Mouse (Mus musculus) forelimb bud, embryonic 11.5 days (tissue): Measurements from ENCODE around the gene Tmem184b.

Experiments used
- DNase-seq: peaks from one replicate; pipeline ENCODE4 v3.0.0-alpha.2; 2012; ENCODE audit warnings: low read depth, low spot score

The Tmem184b gene

GRCm38 (mm10) chr15:79368313-79368811, 35.0 kb downstream of the Tmem184b start:
- DNase-seq: no peak

- DNase-seq: no peak
Measured at GRCm38 (mm10) chr15:79366402-79366801, 37.0 kb downstream of the Tmem184b start.

- DNase-seq: no peak
Measured at GRCm38 (mm10) chr15:79365068-79365467, 38.3 kb downstream of the Tmem184b start.

- no peak for DNase-seq
Measured at GRCm38 (mm10) chr15:79364120-79364519, 39.2 kb downstream of the Tmem184b start.

- DNase-seq: no peak
Measured at GRCm38 (mm10) chr15:79361023-79361422, 42.3 kb downstream of the Tmem184b start.

- DNase-seq: no peak
Measured at GRCm38 (mm10) chr15:79360371-79360770, 43.0 kb downstream of the Tmem184b start.

GRCm38 (mm10) chr15:79359954-79360353, 43.4 kb downstream of the Tmem184b start:
- DNase-seq: no peak

- no peak for DNase-seq
Measured at GRCm38 (mm10) chr15:79357974-79358690, 45.2 kb downstream of the Tmem184b start.

GRCm38 (mm10) chr15:79357036-79357911, 46.1 kb downstream of the Tmem184b start:
- peak; percentile 69 for DNase-seq

GRCm38 (mm10) chr15:79356481-79356880, 46.9 kb downstream of the Tmem184b start:
- DNase-seq: no peak

GRCm38 (mm10) chr15:79354619-79355018, 48.8 kb downstream of the Tmem184b start:
- DNase-seq: no peak

- DNase-seq: no peak
Measured at GRCm38 (mm10) chr15:79353690-79354305, 49.6 kb downstream of the Tmem184b start.

- DNase-seq: no peak
Measured at GRCm38 (mm10) chr15:79352479-79352878, 50.9 kb downstream of the Tmem184b start.

- DNase-seq: no peak
Measured at GRCm38 (mm10) chr15:79351331-79351767, 52.0 kb downstream of the Tmem184b start.

- DNase-seq: no peak
Measured at GRCm38 (mm10) chr15:79350866-79351265, 52.5 kb downstream of the Tmem184b start.

GRCm38 (mm10) chr15:79348651-79349050, 54.7 kb downstream of the Tmem184b start:
- DNase-seq: no peak

GRCm38 (mm10) chr15:79347845-79348506, 55.4 kb downstream of the Tmem184b start:
- peak; percentile 50 for DNase-seq

GRCm38 (mm10) chr15:79347165-79347844, 56.1 kb downstream of the Tmem184b start:
- DNase-seq: peak; percentile 89

- DNase-seq: no peak
Measured at GRCm38 (mm10) chr15:79346051-79346793, 57.1 kb downstream of the Tmem184b start, which contains the start of gene Maff. Gene Maff (plus strand): TSS chr15:79346621.

- DNase-seq: no peak
Measured at GRCm38 (mm10) chr15:79344627-79345026, 58.7 kb downstream of the Tmem184b start.
